In the genomic region with DNA sequence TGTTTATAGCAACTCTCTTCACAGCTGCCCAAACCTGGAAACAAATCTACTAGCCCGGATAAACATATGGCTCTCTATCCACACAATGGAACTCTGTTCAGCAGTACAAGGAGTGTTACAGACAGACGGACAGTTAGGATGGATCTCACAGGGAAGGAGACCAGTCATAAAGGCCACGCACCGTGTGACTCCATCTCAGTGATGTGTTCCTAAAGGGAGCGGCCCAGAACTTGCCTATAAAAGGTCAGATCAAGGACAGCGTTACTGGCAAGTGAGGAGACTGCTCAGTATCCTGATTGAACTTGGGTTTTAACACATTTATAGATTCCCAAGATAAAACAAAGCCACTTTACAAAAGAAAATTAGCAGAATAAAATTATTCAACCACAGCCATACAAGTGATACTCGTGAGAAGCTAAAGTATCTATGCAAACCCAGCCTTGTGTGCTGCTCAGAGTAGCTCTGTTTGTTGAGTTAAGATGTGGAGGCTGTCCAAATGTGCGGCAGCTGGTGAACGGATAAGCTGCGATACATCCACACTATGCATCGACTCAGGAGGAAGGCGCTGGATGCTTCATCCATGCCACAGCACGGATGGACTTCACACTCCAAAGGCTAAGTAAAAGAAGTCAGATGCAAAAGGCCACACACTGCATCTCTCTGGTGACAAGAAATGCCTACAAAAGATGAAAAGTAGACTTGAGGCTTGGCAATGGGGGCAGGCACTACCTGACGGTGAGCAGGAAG, we compare ENCODE assay signal across 19 mouse cellular contexts.
DNase-seq lines count a peak whose midpoint lies in the region; ATAC-seq and TF ChIP-seq lines count a peak whose summit lies in the region.
"Had no signal": no experiment of that assay in that cellular context is flagged by ENCODE, and none has a peak within 500 bp of the region (broad histone marks: within the 10 kb centered on the region; RNA-seq: fewer than 3 reads in every experiment).

No protein-coding gene starts in this region.

- no peaks in the 10 kb centered on the region for H3K9me3 ChIP-seq in intestine, postnatal 0 days (ENCODE audit: control insufficient read depth)
- no peaks in the 10 kb centered on the region for H3K9me3 ChIP-seq in intestine, embryonic 16.5 days (ENCODE audit: control insufficient read depth, low read length)
- H3K9me3 ChIP-seq: embryonic facial prominence, embryonic 10.5 days; forebrain, embryonic 15.5 days; hindbrain, embryonic 13.5 days; intestine, embryonic 15.5 days; midbrain, embryonic 12.5 days; stomach, embryonic 15.5 days had no signal

- no peak overlapping the region for H3K4me3 ChIP-seq in intestine, postnatal 0 days (ENCODE audit: low read depth, low read length)
- no peak overlapping the region for H3K4me3 ChIP-seq in intestine, embryonic 16.5 days (ENCODE audit: low read length)
- H3K4me3 ChIP-seq: embryonic facial prominence, embryonic 10.5 days; forebrain, embryonic 15.5 days; hindbrain, embryonic 13.5 days; intestine, embryonic 15.5 days; midbrain, embryonic 12.5 days; stomach, embryonic 15.5 days had no signal

- 0 out of 2 replicates have a peak, but pooled peaks have one; percentile 31 for ATAC-seq in intestine, postnatal 0 days
- no peak for ATAC-seq in intestine, embryonic 16.5 days
- ATAC-seq: forebrain, embryonic 15.5 days; intestine, embryonic 15.5 days had no signal

- no peak overlapping the region for H3K27ac ChIP-seq in intestine, postnatal 0 days (ENCODE audit: low read depth, low read length)
- H3K27ac ChIP-seq in intestine, embryonic 16.5 days (ENCODE audit: low read length) = no peak overlapping the region
- H3K27ac ChIP-seq: embryonic facial prominence, embryonic 10.5 days; forebrain, embryonic 15.5 days; hindbrain, embryonic 13.5 days; intestine, embryonic 15.5 days; midbrain, embryonic 12.5 days; stomach, embryonic 15.5 days had no signal

- DNase-seq in adrenal gland, adult 2 months = peak; percentile 68
- no peak for DNase-seq in adrenal gland, adult 18-20 months (ENCODE audit: low spot score in 2 of 2)
- peak; percentile 31 for DNase-seq in testis, postnatal 10 days (ENCODE audit: low spot score)
- DNase-seq in testis, postnatal 14 days (ENCODE audit: low spot score) = no peak
- no peak for DNase-seq in yolk sac, embryonic 10.5 days (ENCODE audit: low spot score)
- no peak for DNase-seq in T-cell, adult 2 months (ENCODE audit: low spot score)
- DNase-seq: cerebellum, adult 11-12 months; cerebellum, postnatal 36 days; heart, postnatal 10 days; lung, adult 18-20 months; thymus, postnatal 14 days had no signal

- no peak for TF ChIP-seq CTCF in intestine, postnatal 0 days (IDR thresholded peaks at IDR 0.05; ENCODE audit: low read depth)

- WGBS in intestine, postnatal 0 days = 69% methylated on average over 14 of the region's 14 CpGs
- 71% methylated on average over 14 of the region's 14 CpGs for WGBS in intestine, embryonic 16.5 days

- H3K4me1 ChIP-seq in intestine, postnatal 0 days (replicated peaks; ENCODE audit: control insufficient read depth, insufficient read depth, low read length) = no peaks in the 10 kb centered on the region
- no peaks in the 10 kb centered on the region for H3K4me1 ChIP-seq in intestine, embryonic 16.5 days (ENCODE audit: control insufficient read depth, insufficient read depth, low read length)
- H3K4me1 ChIP-seq: embryonic facial prominence, embryonic 10.5 days; forebrain, embryonic 15.5 days; hindbrain, embryonic 13.5 days; intestine, embryonic 15.5 days; midbrain, embryonic 12.5 days; stomach, embryonic 15.5 days had no signal

- no peaks in the 10 kb centered on the region for H3K36me3 ChIP-seq in intestine, postnatal 0 days (ENCODE audit: control insufficient read depth, insufficient read depth)
- no peaks in the 10 kb centered on the region for H3K36me3 ChIP-seq in intestine, embryonic 16.5 days (ENCODE audit: control insufficient read depth, insufficient read depth, low read length)
- H3K36me3 ChIP-seq: embryonic facial prominence, embryonic 10.5 days; forebrain, embryonic 15.5 days; hindbrain, embryonic 13.5 days; intestine, embryonic 15.5 days; midbrain, embryonic 12.5 days; stomach, embryonic 15.5 days had no signal

- H3K4me2 ChIP-seq in intestine, postnatal 0 days (replicated peaks; ENCODE audit: low read depth) = no peak overlapping the region
- H3K4me2 ChIP-seq in intestine, embryonic 16.5 days (ENCODE audit: low read depth, low read length) = no peak overlapping the region
- H3K4me2 ChIP-seq: forebrain, embryonic 15.5 days; hindbrain, embryonic 13.5 days; intestine, embryonic 15.5 days; midbrain, embryonic 12.5 days; stomach, embryonic 15.5 days had no signal

- H3K27me3 ChIP-seq in intestine, postnatal 0 days (replicated peaks; ENCODE audit: control insufficient read depth, insufficient read depth, low read length) = no peaks in the 10 kb centered on the region
- no peaks in the 10 kb centered on the region for H3K27me3 ChIP-seq in intestine, embryonic 16.5 days (replicated peaks; ENCODE audit: control insufficient read depth, insufficient read depth, low read length)
- H3K27me3 ChIP-seq: forebrain, embryonic 15.5 days; hindbrain, embryonic 13.5 days; intestine, embryonic 15.5 days; midbrain, embryonic 12.5 days; stomach, embryonic 15.5 days had no signal

- H3K9ac ChIP-seq in intestine, postnatal 0 days (ENCODE audit: low read depth, low read length) = no peak overlapping the region
- no peak overlapping the region for H3K9ac ChIP-seq in intestine, embryonic 16.5 days (ENCODE audit: low read depth, low read length)
- H3K9ac ChIP-seq: forebrain, embryonic 15.5 days; hindbrain, embryonic 13.5 days; intestine, embryonic 15.5 days; midbrain, embryonic 12.5 days; stomach, embryonic 15.5 days had no signal

Comparison
In these comparisons a context has a peak if more than half of its experiments do, and no peak if none do; other contexts are left out.
1. DNase-seq: peak in adrenal gland, adult 2 months (single experiment) and testis, postnatal 10 days (single experiment); none in adrenal gland, adult 18-20 months (0 of 2), testis, postnatal 14 days (single experiment), yolk sac, embryonic 10.5 days (single experiment) and T-cell, adult 2 months (single experiment).